Mouse (Mus musculus): ENCODE data around the gene Ank2. TPM values are rescaled to one million over a fixed set of nuclear protein-coding genes. Genes with fewer than 3 reads are reported as not detected.

Gene Ank2
- polyA plus RNA-seq, 1 experiment from 2014 or later, result 32.2 TPM

DNA sequence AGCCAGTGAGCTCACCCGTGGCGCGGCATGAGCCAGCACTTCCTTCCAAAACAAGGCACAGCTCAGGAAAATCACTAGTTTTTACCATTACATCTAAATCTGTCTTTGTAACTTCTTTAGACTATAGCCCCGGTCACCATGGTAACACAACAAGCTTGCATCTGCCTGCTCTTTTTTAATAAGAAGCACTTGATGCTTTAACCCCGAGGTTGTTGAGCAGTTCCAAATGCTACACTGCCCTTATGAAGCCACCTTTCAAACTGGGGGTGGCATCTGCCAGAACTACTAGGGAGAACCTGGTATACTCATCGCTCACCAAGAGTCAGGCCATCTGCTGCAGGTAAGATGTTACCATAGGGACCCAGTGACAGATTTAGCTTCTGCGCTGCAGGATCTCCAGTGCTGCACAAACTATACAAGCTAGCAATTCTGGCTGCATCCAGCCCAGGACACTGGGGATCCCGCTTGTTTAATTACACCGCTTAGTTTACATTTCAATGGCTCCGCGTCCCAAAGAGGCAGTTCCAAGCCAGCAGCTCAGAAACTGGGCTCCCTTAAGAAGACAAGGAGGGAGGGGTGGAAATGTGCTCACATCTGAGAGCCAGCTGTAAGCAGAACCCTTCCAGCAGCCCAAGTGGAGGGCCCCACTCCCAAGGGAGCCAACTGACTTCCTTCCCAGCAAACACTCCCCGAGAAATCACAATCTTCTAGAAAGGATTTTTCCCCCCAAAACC lies 501.0 kb downstream of the Ank2 start:
- Histone ChIP-seq H3K4me3 (peak overlapping the region; percentile 53), H3K36me3 (replicated peaks) (no peaks in the 10 kb centered on the region), H3K9me3 (no peaks in the 10 kb centered on the region), H3K27me3 (replicated peaks; ENCODE audit: low read depth, poor library complexity, severe bottlenecking) (no peaks in the 10 kb centered on the region), H3K27ac (replicated peaks) (peak overlapping the region; percentile 84), H3K4me1 (peaks cover 25% of the 10 kb centered on the region)
- DNase-seq (ENCODE audit: low spot score), result peak; percentile 63
- WGBS, result 6% methylated on average over 12 of the region's 12 CpGs

DNA sequence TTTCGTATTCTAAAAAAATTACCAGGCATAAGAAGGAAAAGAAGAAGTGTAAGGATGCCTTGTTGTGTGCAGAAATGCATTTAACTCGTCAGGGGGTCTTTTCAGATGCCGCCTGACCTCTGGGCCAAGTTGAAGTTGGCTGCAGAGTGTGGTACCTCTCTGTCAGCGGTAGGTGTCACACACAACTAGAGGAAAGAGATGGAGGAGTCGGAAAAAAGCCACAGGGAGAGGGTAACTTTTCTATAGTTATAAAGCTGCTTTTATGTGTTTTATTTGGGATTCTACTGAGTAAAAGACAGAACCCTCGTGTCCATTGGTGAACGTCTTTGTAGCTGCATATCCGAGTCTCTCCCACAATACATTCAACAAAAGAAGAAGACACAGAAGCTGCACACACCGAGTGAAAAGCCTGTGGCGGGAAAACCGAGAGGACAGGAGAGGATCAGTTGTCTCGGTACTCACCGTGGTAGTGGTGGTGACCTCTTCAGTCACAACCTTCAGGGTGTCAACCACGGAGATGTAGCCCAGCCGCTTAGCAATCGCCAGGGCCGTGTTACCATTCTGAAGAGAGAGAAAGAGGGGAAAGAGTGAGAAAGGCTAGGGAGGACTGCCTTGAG lies 501.7 kb downstream of the Ank2 start:
- Histone ChIP-seq H3K36me3 (replicated peaks) (no peaks in the 10 kb centered on the region), H3K9me3 (no peaks in the 10 kb centered on the region), H3K27ac (replicated peaks) (peak overlapping the region; percentile 84), H3K4me3 (peak overlapping the region; percentile 53), H3K4me1 (peaks cover 25% of the 10 kb centered on the region), H3K27me3 (replicated peaks; ENCODE audit: low read depth, poor library complexity, severe bottlenecking) (no peaks in the 10 kb centered on the region)
- WGBS, result 9% methylated on average over 17 of the region's 17 CpGs
- peak; percentile 30 for DNase-seq (ENCODE audit: low spot score)

DNA sequence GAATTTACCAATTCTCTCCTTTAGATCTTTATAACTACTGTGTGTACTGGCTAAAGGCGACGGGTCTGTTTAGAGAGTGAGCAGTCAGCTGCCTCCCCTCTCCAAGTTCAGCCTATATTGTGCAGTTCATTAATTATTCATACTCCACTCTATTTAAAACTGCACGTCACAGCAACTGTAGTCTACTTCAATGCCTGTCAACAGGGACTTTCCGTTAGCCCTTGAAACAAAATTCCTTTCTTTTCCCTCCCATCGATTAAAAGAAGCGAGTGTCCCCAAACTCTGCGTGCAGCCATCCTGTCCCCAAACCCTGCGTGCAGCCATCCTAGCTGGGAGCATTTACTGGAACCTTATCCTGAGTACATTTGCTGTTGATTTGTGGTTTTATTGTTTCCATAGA lies 502.4 kb downstream of the Ank2 start:
- Histone ChIP-seq H3K27ac (replicated peaks) (peak overlapping the region; percentile 84), H3K27me3 (replicated peaks; ENCODE audit: low read depth, poor library complexity, severe bottlenecking) (no peaks in the 10 kb centered on the region), H3K4me1 (peaks cover 25% of the 10 kb centered on the region), H3K4me3 (no peak overlapping the region), H3K36me3 (replicated peaks) (no peaks in the 10 kb centered on the region), H3K9me3 (no peaks in the 10 kb centered on the region)
- DNase-seq (ENCODE audit: low spot score), result no peak
- WGBS, result 72% methylated on average over 8 of the region's 8 CpGs

DNA sequence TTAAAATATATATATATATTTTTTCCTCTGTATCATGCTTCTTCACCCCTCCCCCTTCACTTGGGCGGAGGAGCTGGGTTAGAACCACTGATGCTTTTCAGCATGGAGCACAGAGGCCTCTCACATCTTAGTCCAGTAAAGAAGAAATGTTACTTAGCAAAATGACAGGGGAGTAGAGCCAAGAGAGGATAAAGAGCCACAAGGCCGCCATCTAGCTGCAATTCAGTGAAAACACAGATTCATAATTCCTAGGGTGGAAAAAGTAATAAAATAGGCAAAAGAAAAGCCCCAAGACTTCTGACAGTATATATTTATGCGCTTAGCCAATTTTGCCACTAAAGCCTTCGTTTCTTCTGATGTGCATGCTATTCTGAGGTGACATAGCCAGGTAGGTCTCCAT lies 503.2 kb downstream of the Ank2 start:
- Histone ChIP-seq H3K4me1 (peaks cover 25% of the 10 kb centered on the region), H3K36me3 (replicated peaks) (no peaks in the 10 kb centered on the region)
- 78% methylated on average over 4 of the region's 4 CpGs for WGBS

DNA sequence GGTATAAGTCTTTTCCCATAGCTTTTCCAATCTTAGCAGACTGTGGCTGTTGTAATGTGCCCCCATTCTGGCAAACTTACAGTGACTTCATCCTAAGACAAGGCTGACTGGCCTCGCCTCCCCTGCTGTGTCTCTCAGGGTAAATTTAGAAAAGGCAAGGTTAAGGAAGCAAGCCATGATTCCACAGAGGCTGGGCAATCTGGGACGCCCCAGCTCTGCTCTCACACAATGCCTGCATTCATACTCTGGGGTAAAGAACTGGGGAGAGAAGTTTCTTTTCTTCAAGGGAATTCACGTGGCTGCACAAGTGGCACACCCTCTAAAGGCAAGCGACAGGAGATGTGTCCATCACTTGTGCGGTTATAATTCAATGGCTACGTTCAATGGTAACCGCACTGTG lies 505.0 kb downstream of the Ank2 start:
- Histone ChIP-seq H3K27me3 (replicated peaks; ENCODE audit: low read depth, poor library complexity, severe bottlenecking) (no peaks in the 10 kb centered on the region), H3K36me3 (replicated peaks) (no peaks in the 10 kb centered on the region), H3K9me3 (no peaks in the 10 kb centered on the region), H3K4me3 (no peak overlapping the region), H3K27ac (replicated peaks) (no peak overlapping the region), H3K4me1 (peaks cover 24% of the 10 kb centered on the region)
- WGBS, result 47% methylated on average over 7 of the region's 7 CpGs
- DNase-seq (ENCODE audit: low spot score), result no peak

More for the DNA sequence above, 503.2 kb downstream of the Ank2 start:
- H3K27ac ChIP-seq (replicated peaks), result no peak overlapping the region
- DNase-seq (ENCODE audit: low spot score), result no peak
- H3K9me3 ChIP-seq, result no peaks in the 10 kb centered on the region
- no peaks in the 10 kb centered on the region for H3K27me3 ChIP-seq (replicated peaks; ENCODE audit: low read depth, poor library complexity, severe bottlenecking)
- no peak overlapping the region for H3K4me3 ChIP-seq

DNA sequence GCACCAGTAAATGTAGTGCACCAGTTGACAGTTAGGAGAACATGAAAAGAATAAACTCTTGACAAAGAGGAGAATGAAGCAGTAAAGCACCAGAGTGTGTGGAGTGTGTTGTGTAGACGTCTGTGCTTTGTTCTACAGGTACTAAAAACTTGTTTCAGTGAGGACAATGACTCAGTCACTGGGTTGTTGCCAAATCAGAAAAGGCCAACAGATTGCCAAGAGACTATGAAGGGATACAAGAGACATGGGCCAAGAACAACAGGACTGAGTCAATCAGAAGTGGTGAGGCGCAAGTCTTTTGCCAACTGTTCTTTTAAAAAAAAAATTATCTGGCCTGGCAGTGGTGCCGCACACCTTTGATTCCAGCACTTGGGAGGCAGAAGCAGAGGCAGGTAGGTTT lies 509.2 kb downstream of the Ank2 start:
- WGBS, result 93% methylated on average over 3 of the region's 3 CpGs
- H3K4me1 ChIP-seq, result no peaks in the 10 kb centered on the region
- no peaks in the 10 kb centered on the region for H3K9me3 ChIP-seq
- H3K27me3 ChIP-seq (replicated peaks; ENCODE audit: low read depth, poor library complexity, severe bottlenecking), result no peaks in the 10 kb centered on the region
- H3K27ac ChIP-seq (replicated peaks), result no peak overlapping the region
- no peak for DNase-seq (ENCODE audit: low spot score)
- no peaks in the 10 kb centered on the region for H3K36me3 ChIP-seq (replicated peaks)
- no peak overlapping the region for H3K4me3 ChIP-seq

DNA sequence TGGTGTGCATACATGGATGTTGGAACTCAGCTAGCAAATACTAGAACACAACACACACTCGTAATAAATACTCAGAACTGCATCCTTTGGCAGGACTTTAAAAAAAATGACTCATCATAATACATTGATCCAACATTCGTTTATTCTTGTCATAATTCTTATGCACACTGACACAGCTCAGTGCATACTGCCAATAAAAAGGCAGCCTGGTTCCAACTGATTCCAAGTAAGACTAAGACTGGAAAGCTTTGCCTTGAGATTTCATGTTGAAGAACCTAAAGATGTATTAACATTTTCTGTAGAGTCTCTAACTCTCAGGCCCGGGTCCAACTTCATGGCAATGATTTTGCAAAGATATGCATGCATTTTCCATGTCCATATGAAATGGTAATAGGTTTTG lies 512.5 kb downstream of the Ank2 start:
- H3K9me3 ChIP-seq, result no peaks in the 10 kb centered on the region

DNA sequence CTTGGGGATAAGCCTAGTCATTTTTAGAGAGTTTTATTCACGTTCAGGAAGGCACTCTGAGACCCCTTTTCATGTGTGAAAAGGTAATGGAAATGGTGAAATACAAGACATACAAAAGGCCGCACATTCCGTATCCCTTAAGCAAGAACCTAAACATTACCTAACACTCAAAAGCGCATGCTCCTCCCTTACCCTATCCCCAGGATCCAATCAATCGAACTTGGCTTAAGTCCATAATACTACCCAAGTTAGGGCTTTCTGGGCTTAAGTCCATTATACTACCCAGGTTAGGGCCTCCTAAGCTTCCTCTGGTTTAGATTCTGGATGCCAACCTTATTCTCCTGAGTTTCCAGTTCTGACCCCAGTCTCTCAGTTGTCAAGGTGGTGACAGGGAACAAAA lies 516.3 kb downstream of the Ank2 start:
- WGBS, result 92% methylated on average over 5 of the region's 5 CpGs
- Histone ChIP-seq H3K36me3 (replicated peaks) (peaks cover 4% of the 10 kb centered on the region; the same call in 1 of the 2 replicates), H3K4me1 (no peaks in the 10 kb centered on the region), H3K9me3 (no peaks in the 10 kb centered on the region), H3K4me3 (no peak overlapping the region), H3K27ac (replicated peaks) (no peak overlapping the region), H3K27me3 (replicated peaks; ENCODE audit: low read depth, poor library complexity, severe bottlenecking) (no peaks in the 10 kb centered on the region)
- no peak for DNase-seq (ENCODE audit: low spot score)

More for the DNA sequence above, 512.5 kb downstream of the Ank2 start:
- Histone ChIP-seq H3K27me3 (replicated peaks; ENCODE audit: low read depth, poor library complexity, severe bottlenecking) (no peaks in the 10 kb centered on the region), H3K4me1 (no peaks in the 10 kb centered on the region), H3K36me3 (replicated peaks) (peaks cover 2% of the 10 kb centered on the region; the same call in 1 of the 2 replicates), H3K27ac (replicated peaks) (no peak overlapping the region), H3K4me3 (no peak overlapping the region)
- DNase-seq (ENCODE audit: low spot score), result no peak
- WGBS, result 87% methylated on average over 3 of the region's 3 CpGs

DNA sequence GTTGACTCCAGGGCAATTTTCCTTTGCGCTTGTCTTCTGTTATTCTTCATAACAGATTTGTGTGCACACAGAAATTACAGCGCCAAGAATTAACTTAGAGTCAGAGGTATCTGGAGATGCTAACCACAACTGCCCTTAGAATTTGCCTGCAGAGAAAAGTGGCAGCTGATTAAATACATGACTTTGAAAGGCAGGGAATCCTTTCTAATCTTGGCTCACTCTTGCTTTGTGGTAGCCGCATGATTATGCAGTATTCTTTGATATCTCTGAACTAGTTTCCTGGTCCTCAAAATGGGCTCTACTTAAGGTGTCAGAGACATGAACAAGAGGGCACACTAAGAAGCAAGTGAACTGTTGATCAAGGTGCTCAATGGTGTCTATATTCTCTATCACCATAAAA lies 518.0 kb downstream of the Ank2 start:
- Histone ChIP-seq H3K27ac (replicated peaks) (no peak overlapping the region), H3K9me3 (no peaks in the 10 kb centered on the region), H3K36me3 (replicated peaks) (peaks cover 4% of the 10 kb centered on the region; the same call in 1 of the 2 replicates), H3K4me1 (peaks cover 4% of the 10 kb centered on the region; the same call in 1 of the 2 replicates), H3K27me3 (replicated peaks; ENCODE audit: low read depth, poor library complexity, severe bottlenecking) (no peaks in the 10 kb centered on the region), H3K4me3 (no peak overlapping the region)
- no peak for DNase-seq (ENCODE audit: low spot score)
- 96% methylated on average over 3 of the region's 3 CpGs for WGBS

DNA sequence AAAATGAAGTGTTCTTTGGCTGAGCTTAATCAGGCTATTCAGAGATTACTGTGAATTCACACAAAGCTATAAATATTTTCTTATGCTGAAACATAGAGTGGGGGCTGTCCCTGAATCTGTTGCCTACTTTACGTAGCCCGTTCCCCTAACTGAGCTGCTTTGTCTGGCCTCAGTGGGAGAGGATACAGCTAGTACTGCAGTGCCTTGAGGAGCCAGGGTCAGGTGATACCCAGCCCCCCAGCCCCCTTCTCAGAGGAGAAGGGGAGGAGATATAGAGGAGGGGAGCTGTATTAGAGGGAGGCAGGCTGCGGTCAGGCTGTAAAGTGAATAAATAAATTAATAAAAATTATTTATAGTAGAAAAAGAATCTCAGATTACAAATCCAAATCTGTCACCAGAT lies 519.5 kb downstream of the Ank2 start:
- WGBS, result 88% methylated on average over 3 of the region's 3 CpGs
- no peak overlapping the region for H3K4me3 ChIP-seq

DNA sequence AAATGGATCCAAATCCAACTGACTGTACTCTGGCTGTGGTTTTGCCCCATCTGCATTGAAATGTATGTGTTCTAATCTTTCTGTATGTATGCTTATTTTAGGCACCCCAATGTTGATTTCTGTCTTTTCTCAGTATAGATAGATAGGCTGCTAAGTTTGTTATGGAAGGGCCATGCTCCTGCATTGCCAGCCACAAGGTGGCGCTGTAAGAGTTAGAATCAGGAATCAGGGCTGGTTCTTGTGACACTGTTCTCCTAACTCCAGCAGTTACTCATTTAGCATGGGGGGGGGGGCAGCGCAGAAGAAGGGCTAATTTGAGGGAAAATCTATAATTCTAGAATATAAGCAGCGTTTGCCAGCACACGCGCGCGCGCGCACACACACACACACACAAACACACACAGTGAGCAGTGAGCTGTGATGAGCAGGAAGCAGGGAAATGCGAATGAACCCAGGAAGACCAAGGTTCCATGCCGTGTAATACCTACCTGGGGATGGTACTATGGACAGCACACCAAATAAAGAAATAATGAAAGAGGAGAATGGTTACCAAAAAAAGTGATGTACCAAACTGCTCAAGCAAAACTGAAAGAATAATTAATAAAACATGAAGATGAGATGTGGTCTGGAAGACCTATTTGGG lies 520.3 kb downstream of the Ank2 start:
- H3K36me3 ChIP-seq (replicated peaks), result peaks cover 4% of the 10 kb centered on the region; the same call in 1 of the 2 replicates
- peak; percentile 71 for DNase-seq (ENCODE audit: low spot score)
- no peaks in the 10 kb centered on the region for H3K9me3 ChIP-seq
- peaks cover 4% of the 10 kb centered on the region; the same call in 1 of the 2 replicates for H3K4me1 ChIP-seq
- WGBS, result 62% methylated on average over 11 of the region's 11 CpGs
- no peak overlapping the region for H3K4me3 ChIP-seq
- no peak overlapping the region for H3K27ac ChIP-seq (replicated peaks)
- no peaks in the 10 kb centered on the region for H3K27me3 ChIP-seq (replicated peaks; ENCODE audit: low read depth, poor library complexity, severe bottlenecking)

More for the DNA sequence above, 519.5 kb downstream of the Ank2 start:
- peaks cover 4% of the 10 kb centered on the region; the same call in 1 of the 2 replicates for H3K4me1 ChIP-seq
- H3K27ac ChIP-seq (replicated peaks), result no peak overlapping the region
- no peaks in the 10 kb centered on the region for H3K9me3 ChIP-seq
- DNase-seq (ENCODE audit: low spot score), result no peak
- H3K27me3 ChIP-seq (replicated peaks; ENCODE audit: low read depth, poor library complexity, severe bottlenecking), result no peaks in the 10 kb centered on the region
- peaks cover 4% of the 10 kb centered on the region; the same call in 1 of the 2 replicates for H3K36me3 ChIP-seq (replicated peaks)

DNA sequence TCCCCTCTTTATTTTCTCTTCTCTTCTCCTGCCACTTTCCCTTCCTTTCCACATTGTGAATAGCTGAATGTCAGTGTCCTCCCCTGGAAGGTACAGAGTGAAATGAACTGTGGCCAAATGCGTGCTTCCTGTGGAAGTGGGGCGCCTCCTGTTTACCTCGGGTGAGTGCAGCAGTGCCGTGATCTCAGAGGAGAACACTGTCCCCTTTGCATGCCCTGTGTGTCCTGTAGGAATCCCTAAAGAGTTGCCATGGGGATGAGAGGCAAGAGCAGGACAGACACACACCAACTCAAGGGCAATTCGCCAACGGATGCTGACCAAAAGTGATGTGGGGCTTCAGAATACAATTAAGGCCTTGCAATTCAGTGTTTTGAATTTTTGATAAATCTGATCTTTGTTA lies 521.8 kb downstream of the Ank2 start:
- H3K4me1 ChIP-seq, result peaks cover 4% of the 10 kb centered on the region; the same call in 1 of the 2 replicates
- no peak overlapping the region for H3K27ac ChIP-seq (replicated peaks)
- peaks cover 4% of the 10 kb centered on the region; the same call in 1 of the 2 replicates for H3K36me3 ChIP-seq (replicated peaks)
- no peak for DNase-seq (ENCODE audit: low spot score)
- no peak overlapping the region for H3K4me3 ChIP-seq
- no peaks in the 10 kb centered on the region for H3K9me3 ChIP-seq
- 60% methylated on average over 6 of the region's 6 CpGs for WGBS
- H3K27me3 ChIP-seq (replicated peaks; ENCODE audit: low read depth, poor library complexity, severe bottlenecking), result no peaks in the 10 kb centered on the region
